Mouse (Mus musculus) embryo, embryonic 11.5 days (tissue): ENCODE measurements around the gene Gdf15.

Experiments used
- DNase-seq: peaks from one replicate; pipeline ENCODE4 v3.0.0-alpha.2; 2012; ENCODE audit warnings: low read depth, low spot score

The Gdf15 gene

DNA sequence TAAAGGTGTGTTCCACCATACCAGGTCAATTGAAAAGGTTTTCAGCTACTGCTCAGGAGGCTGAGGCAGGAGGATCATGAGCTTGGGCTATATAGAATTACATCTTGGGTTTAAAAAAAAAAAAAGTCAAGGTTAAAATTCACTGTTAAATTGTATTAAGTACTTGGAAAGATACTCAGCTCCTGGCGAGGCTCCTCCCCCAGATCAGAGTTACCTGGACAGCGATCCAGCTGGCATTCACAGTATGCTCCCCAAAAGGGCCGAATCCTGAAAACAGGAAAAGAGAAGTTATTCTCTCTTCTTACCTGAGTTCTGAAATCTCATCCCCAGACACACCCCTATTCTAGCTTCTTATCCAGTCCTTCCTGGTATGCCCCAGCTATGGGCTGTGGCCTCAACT is 25.0 kb upstream of the Gdf15 start:
- no peak for DNase-seq

DNA sequence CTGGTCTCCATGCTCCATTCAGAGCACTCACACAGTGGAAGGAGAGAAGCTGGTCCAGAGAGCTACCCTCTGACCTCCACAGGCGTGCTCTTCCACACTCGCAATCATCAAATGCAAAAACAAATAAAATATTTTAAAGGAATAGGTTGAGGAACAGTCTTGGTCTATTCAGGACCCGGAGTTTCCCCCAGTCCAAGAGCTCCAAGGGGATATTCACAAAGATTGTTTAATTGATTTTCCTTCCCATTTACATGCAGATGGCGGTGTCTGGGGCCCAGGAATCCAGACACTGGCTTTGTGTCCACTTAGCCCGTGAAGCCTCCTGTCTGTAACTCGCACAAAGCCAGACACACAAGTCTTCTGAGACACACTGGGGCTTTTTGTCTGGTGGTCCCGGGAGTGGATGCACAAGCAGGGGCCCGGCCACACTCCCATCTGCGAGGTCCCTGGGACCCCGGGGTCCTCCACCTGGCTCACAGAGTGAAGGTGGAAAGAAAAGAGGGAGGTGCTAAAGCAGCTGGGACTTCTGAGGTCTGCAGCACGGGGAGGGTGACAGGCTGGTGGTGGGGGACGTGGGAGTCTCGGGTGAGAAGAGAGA is 24.0 kb upstream of the Gdf15 start:
- DNase-seq, result no peak

DNA sequence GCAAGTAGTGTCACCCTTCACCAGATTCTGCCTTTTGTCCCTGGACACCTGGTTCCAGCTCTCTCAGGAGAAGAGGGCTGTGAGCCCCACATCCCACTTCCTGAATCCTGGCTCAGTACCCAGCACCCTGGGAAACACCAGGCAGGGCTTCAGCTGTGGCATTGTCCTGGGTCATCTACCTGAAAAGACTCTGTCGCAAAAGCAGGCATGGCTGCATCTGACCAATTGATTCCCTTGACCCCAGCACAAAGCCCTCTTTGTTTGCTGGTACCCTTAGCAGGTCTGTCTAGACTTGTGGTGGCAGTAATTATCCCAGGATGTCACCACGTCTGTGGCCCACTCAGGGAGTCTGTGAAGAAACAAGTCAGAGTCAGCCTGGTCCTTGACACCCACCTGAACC is 23.2 kb upstream of the Gdf15 start:
- no peak for DNase-seq

DNA sequence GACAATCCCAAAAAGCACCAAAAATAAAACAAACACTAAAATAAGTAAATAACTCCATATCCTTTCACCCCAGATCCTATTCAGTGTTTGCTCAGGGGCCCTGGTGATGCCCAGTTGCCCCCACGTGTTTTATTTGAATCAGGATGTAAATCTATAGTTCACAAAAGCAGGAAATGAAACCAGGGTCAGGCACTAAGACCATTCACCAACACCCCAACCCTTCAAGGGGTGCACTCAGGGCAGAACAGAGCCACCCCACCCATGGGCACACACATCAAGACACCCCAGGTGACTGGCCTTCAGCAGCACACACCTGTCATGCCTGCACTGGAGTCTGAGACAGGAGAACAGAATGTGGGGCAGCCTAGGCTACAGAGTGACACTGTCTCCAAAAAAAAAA is 21.9 kb upstream of the Gdf15 start:
- no peak for DNase-seq

DNA sequence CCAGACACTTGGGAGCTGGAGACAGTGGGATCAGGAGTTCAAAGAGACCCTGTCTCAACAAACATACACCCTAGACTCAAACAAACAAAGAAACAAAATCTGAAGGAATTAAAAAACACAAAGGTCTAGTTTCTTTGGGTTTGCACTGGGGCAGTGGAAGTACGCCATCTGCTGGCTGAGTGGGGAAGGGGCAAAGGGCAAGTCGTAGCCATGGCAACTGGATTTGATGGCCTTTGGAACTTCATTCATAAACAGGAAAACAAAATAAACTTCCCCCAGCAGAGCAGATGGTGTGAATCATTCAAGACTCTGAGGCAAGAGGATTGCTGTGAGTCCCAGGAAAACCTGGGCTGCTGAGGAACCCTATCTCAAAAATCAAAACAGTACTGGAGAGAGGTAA is 21.0 kb upstream of the Gdf15 start:
- no peak for DNase-seq

DNA sequence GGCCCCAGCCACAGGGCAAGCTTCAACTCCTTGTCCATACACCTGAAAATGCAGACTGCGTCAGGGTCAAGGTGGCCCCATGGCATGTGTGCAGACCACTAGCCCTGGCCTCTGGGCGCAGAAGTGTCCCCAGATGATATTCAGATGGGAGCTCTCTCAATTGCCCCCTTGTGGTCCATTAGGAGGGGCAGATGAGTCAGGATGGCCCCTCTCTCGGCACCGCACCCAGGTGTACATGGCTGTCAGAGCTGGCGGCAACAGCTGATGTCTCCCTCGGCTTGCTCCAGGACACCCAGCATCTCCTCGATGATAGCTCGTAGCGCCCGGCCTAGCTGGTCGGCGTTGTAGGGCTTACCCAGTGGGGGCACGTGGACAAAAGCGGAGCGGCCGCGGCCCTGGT is 18.1 kb upstream of the Gdf15 start:
- no peak for DNase-seq

DNA sequence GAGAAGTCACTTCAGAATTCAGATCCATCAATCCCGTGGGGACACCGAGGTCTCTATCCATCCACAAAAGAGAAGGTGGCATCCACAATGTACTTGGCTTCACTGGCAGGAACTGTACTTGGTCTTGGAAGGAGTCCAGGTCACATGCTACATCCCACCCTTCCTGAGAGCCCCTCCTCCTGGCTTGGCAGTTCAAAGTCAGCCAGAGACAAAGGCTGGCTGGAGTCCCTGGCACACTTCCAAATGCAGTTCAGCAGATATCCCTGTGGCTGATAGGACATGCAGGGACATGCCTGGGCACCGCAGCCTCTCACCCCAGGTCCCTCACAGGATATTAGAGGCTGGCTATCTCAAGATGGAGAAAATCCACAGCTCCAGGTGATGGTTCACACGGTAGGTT is 17.1 kb upstream of the Gdf15 start:
- no peak for DNase-seq

DNA sequence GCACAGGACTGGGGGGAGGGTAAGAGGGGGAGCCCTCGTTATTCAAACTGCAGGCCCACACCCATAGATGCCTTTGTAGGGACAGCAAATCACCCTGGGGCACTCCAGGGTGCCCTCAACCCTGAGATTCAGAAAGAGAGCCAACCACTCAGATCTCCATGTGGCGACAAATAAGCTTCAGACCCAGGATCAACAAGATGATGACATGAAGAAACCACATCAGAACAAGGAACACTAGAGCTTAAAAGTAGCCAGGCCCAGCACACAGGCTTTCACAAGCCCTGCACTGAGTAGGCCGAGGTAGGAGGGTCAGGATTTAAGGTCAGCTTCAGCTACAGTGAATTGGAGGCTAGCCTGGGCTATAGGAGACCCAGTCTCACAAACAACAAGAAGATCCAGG is 16.7 kb upstream of the Gdf15 start:
- DNase-seq, result no peak

DNA sequence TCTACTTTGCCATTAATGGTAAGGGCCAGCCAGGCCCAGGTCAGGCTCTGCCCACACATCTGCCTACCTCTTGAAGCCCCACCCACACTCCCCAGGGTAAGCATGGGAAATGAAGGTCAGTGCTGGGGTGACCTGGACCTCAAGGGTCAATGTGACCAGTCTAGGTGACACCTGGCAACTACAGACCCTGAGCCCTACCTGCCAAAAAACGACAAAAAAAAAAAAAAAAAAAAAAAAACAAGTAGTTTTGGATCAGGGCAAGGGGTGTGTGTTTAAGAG is 15.8 kb upstream of the Gdf15 start:
- no peak for DNase-seq

DNA sequence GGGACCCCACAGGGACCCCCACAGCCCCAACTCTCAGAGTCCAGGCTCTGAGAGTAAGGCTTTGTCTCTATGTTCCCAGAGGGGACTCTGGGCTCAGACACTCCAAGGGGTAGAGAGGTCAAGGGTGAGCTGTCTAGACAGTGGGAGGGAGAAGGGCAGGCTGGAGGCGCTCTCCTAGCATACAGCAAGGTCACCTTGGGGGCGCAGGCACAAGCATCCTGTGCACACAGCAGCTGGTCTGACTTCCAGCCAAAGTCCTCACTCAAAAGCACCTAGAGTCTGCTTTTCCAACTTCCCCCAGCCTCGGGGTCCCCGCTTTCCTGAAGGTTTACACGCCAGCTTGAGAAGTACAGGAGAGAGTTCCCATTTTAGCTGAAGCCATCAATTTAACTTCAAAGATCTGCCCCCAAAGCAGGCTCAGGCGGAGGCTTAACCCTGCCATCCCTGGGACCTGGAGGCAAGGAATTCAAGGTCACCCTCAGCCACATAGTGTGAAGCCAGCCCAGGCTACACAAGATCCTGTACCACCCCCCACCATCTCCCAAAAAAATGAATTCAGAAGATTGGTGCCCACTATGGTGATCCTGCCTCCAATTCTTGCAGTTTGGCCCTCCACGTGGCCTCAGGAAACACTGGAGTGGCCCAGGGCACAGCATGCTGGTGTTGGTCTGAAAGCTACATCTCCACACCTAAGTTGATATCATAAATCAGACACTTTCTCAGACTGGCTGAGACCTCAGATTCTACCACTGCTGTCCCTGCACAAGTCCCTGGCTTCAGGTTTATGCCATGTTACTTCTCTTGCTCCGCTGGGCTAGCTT is 15.3 kb upstream of the Gdf15 start:
- DNase-seq, result no peak

DNA sequence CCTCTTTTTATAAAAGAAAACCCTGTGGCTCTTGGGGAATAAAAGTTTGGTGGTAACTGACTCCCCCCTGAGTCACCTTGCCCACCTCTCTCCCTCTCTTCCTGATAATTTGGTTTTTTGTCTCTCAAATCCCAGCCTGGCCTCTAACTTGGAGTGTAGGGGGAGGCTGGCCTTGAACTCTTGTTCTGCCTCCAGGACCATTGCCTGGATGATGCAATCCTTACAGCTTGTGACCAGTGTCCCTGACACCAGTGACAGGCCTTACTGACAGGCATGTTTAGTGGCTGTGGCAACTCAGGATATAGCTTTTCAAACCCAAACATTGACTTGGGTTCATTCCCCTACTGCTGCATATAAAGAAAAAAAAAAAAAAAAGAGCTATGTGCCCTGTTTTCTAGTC is 14.5 kb upstream of the Gdf15 start:
- DNase-seq, result no peak

DNA sequence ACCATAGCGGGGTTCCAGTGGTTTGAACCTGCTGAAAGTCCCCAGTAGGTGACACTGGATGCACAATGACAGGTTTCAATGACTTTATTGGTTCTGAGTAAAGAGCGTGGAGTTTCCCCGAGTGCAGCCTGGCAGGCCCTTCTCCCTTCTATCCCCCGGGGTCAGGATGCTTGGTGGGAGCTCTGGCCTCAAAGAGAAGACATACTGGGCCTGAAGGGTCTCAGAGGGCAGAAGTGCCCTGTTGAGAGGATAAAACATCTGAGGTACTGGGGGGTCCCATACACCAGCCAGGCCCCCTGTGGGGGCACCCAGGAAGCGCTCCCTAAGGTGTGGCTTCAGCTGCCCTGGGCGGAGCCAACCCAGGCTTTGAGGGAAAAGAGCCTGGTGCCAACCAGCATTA is 14.1 kb upstream of the Gdf15 start:
- no peak for DNase-seq

DNA sequence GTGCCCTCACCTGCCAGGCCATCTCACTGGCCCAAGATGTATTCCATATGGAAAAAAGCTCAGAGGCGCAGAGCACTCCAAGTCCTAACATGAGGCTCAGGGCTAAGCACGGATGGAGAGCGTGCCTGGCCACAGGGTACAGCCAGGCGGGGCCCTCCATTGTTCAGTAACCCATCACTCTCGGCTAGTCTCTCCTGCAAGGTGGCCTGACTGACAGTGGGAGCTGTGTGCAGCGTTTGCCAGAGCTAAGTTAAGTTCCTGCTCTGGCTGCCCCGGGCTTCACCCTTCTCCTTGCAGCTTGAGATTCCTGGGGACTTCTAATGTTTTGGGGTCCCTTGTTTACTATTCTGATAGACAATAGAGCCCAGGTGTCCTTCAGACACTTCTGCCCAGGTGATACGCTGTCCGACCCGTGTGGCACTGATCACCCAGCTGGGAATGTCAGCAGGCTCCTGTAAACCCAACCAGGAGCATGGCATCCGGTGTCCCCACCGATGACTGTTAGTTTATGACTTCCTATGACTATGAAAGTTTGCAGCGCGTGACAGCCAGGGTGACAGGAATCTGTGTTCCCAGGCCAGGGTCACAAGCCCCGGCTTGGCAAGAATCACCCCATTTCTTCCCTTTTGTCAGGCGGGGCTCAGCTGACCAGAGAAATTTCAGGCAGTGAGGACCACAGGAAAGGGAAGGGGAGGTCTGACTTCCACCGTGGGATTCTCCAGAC is 13.4 kb upstream of the Gdf15 start:
- DNase-seq, result no peak

DNA sequence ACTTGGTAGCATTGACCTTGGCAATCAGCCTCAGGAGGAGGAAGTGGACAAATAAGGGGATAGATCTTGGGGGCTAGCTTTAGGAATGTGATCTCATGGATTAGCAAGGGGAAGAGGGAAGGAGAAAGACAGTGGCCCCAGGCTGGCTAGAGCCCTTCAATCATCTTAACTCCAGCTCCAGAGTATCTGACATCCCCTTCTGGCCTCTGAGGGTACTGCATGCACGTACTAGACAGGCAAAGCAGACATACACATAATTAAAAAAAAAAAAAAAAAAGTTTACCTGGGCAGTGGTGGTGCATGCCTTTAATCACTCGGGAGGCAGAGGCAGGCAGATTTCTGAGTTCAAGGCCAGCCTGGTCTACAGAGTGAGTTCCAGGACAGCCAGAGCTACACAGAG is 11.8 kb upstream of the Gdf15 start:
- no peak for DNase-seq

DNA sequence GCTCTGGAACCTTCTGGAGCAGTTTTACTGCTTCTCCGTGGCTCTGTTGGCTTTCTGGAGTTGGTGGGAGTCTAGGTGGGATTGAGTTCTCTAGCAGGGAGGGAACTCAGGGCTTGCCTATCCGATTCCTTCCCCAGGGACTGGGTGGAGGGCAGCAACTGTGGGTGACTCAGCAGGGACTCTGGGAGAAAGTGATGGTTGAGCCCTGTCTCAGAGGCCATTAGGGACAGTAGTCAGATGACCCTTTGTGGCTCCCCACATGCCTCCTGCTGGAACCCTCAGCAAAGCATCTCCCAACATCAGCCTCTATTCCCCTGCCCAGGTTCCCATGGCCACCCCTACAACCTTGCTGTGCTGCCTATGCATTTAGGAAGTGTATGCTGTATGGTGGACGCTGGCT is 10.8 kb upstream of the Gdf15 start:
- no peak for DNase-seq

DNA sequence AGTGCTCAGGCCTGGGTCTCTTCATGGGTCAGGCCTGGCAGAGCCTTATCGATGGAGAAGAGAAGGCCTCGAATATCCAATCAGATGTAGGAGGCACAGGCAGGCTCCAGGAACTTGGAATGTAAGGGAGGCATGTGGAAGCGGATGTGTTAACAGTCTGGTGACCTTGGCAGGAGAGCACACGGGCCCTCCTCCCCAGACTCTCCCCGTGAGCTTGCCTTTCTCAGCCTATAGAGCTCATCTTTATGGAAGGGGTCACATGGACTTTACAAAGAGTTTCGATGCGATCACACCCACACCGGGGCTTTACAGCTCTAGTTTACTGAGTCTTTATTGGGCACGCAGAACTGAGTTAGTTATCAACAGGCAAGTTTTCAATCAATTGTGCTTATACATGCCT is 6.5 kb upstream of the Gdf15 start:
- DNase-seq, result no peak

DNA sequence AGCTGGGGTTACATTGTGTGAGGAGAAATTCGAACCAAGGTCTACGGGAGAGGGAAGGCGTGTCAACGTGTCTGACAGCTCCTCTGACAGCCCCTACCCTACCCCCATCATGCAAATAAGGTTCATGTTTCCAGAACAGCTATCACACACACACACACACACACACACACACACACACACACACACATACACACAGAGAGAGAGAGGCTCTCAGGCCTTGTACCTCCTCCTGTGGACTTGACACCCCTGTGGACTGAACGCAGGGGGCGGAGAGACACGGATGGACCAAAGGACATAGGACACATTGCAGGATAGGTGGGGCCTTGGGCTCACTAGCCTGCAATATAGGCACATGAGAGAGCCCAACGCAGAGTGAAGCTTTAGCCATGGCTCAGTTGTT is 4.6 kb upstream of the Gdf15 start:
- no peak for DNase-seq

DNA sequence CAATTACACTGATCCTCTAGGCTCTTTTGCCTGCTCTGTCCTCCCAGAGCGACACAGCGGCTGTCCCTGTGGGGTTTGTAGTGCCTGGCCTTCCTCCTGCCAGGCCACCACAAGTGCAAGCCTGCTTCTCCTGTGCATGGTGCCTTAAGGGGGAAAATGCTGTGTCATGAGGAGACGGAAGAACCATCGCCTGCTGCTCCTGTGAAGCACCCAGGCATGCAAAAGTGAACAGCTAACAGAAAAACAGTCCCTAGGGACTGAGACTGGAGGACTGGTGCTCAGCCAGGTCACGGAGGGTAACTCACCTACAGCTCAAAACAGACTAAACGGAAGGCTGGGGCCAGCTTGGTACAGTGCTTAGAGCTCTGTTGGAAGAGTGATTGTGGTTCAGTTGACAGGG is 3.3 kb upstream of the Gdf15 start:
- no peak for DNase-seq

DNA sequence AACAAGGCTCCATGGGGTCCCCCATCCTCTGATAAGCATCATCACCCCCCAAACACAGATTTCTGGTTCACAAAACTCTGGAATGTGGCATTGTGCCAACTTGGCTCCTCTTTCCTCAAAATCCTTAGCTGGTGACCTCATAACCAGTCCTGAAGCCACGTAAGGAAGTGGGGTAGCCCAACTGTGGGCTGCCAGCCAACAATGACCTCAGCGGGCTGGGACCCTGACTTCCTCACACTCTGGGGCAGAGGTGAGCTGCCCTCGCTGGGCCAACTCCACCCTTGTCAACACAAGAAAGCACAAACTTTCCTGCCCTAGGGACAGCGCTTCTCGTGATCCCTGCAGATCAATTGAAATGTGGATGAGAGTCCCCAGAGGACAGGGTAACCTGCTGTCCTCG is 1.8 kb upstream of the Gdf15 start:
- DNase-seq, result no peak

DNA sequence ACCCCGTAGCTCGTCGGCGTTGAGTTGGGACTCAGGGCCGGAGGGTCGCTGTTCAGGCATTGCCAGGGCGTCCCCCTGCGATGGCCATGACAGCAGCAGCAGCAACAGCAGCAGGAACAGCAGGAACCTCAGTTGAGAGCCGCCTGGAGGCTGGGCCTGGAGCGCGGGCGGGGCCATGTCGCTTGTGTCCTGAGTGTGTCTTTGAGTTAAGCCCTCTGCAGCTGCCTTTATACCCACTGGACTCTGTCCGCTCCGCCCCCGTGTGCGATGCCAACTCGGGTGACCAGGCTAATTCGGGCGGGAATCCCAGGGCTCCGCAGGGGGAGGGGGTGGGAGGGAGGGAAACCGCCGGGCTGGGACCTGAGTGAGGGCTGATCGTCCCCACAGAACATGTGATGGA is 820 bp downstream of the Gdf15 start:
- no peak for DNase-seq

DNA sequence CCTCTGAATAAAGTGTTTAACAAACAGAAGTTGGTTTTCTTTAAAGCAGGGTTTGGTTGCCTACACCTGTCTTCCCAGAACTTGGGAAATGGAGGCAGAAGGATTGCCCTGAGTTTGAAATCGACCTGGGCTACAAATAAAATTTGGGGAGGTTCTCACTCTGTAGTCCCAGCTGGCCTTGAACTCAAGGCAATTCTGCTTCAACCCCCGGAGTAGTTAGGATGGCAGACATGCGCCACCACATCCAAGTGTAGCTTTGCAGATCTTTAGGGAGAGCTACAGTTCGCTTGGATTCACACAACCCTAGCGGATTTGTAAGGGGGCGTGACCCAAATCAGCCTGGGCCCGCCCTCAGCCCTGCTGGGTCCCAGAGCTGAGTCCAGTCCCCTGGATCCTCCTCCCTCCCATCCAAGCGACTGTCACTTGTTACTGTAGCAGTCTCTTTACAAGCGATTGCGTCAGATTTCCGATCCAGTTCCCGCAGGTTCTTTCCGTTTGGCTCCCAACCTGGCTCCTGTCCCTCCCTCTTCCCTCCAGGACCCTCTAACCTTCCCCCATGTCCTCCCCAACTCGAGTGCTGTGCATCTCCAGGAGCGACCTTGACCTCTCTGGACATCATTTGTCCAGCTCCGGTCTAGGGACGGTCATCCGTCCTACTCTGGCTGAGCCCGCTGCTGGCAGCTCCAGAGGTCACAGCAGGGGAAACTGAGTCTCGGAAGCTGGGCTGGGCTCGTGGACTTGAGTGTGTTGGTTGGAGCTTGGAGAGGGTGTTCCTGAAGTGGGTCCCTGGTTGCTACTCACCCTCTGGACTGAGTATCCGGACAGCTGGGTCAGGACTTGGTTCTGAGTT is 1.5 kb downstream of the Gdf15 start:
- DNase-seq, result no peak
